Mouse (Mus musculus) cerebellum, adult 2 months (tissue): ENCODE measurements around the gene Ntn1.

Source experiments
- CTCF ChIP-seq: fragments of 200-500 bp; IDR thresholded peaks from 2 replicates; pipeline ENCODE4 v1.5.1; 2011; ENCODE audit warnings: low read depth, mild to moderate bottlenecking, control low read depth, low read length, moderate library complexity, borderline replicate concordance; ENCODE audit not compliant: insufficient read depth
- POLR2A ChIP-seq: fragments of 200-500 bp; IDR thresholded peaks from 2 replicates; pipeline ENCODE4 v1.6.1; 2011; ENCODE audit warnings: low read length, control low read depth, borderline replicate concordance; ENCODE audit not compliant: insufficient read depth

DNA sequence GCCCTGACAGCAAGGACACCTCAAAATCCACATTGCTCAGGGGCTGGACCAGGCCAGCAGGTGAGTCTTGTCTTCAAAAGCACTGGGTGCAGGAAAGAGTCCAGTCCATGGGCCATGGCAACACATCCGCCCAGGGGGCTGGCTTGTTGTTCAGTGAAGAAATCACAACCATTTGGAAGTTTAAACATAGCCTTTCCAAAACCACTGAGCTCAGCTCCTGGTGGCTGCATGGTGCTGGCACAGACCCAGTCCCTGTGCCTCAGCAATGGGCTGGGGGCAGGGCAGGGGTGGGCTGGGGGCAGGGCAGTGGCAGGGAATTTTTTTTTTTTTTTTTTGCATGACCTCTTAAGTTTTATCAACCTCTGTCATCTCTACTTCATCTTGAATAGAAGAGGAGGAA is 192.0 kb downstream of the Ntn1 start:
- no peak for TF ChIP-seq CTCF
- TF ChIP-seq POLR2A, result no peak
